Mouse (Mus musculus) kidney, adult 2 months (tissue): ENCODE measurements around the gene Naa50.

Experiments used
- CTCF ChIP-seq: fragments of 200-500 bp; conservative IDR thresholded peaks from 2 replicates; pipeline ENCODE4 v1.5.1; 2011; ENCODE audit warnings: low read depth, mild to moderate bottlenecking, control low read depth, low read length, moderate library complexity, mixed read lengths; ENCODE audit not compliant: insufficient read depth, insufficient read length
- POLR2A ChIP-seq: fragments of 200-500 bp; IDR thresholded peaks from one replicate; pipeline ENCODE4 v1.6.1; 2011; ENCODE audit warnings: low read depth, low read length, control low read depth

GRCm38 (mm10) chr16:44176511-44176910 is 36.9 kb downstream of the Naa50 start:
- TF ChIP-seq POLR2A (no peak), CTCF (no peak)
